Mouse (Mus musculus) lung, embryonic 16.5 days (tissue): ENCODE measurements around the gene Lrrc75a. TPM values are rescaled to one million over a fixed set of nuclear protein-coding genes. Genes with fewer than 3 reads are reported as not detected.
"Not testable (repeated sequence)": the region's sequence is repeated elsewhere in the genome, so short reads cannot be mapped to it uniquely, and the experiment has no call there.

ENCODE experiments used
- ATAC-seq: fragments of 200-750 bp; cut with Nextera tagmentation; 2 replicates; pipeline ENCODE4 v1.8.0; 2017; ENCODE audit warnings: low read depth, mild to moderate bottlenecking, moderate library complexity
- H3K27ac ChIP-seq: fragments of 300-500 bp; sonication (generic); 2 replicates; pipeline ENCODE4 v1.5.1; 2014; ENCODE audit warnings: mild to moderate bottlenecking, control low read depth, low read length
- H3K27me3 ChIP-seq: fragments of 300-500 bp; sonication (generic); 2 replicates; pipeline ENCODE4 v1.6.1; 2014; ENCODE audit warnings: low read depth, low read length, mixed read lengths; ENCODE audit not compliant: control insufficient read depth, insufficient read depth
- H3K36me3 ChIP-seq: fragments of 300-500 bp; sonication (generic); 2 replicates; pipeline ENCODE4 v1.6.1; 2014; ENCODE audit warnings: low read length; ENCODE audit not compliant: control insufficient read depth, insufficient read depth
- H3K4me1 ChIP-seq: fragments of 300-500 bp; sonication (generic); replicated peaks from 2 replicates; pipeline ENCODE4 v1.6.1; 2014; ENCODE audit warnings: low read length, mixed read lengths; ENCODE audit not compliant: control insufficient read depth, insufficient read depth
- H3K4me2 ChIP-seq: fragments of 300-500 bp; sonication (generic); 2 replicates; pipeline ENCODE4 v1.6.1; 2014; ENCODE audit warnings: low read depth, low read length, control low read depth
- H3K4me3 ChIP-seq: fragments of 300-500 bp; sonication (generic); 2 replicates; pipeline ENCODE4 v1.5.1; 2014; ENCODE audit warnings: mild to moderate bottlenecking, low read length, control low read depth
- H3K9ac ChIP-seq: fragments of 300-500 bp; sonication (generic); 2 replicates; pipeline ENCODE4 v1.6.1; 2014; ENCODE audit warnings: low read length, control low read depth
- H3K9me3 ChIP-seq: fragments of 300-500 bp; sonication (generic); 2 replicates; pipeline ENCODE4 v1.6.1; 2016; ENCODE audit warnings: low read length; ENCODE audit not compliant: control insufficient read depth
- WGBS: fragments of 180-500 bp; shearing (Covaris S2); extraction: QIAGEN DNeasy Blood & Tissue Kit; methylation state at CpG from one replicate; pipeline ENCODE4 v1.1.7; 2014; 5-methylcytosine and 5-hydroxymethylcytosine counted together
- polyA plus RNA-seq: library from polyadenylated mRNA; unstranded; fragments of >200 nt; fragmentation: Nextera tagmentation; extraction: Ambion mirVana; gene quantifications from 2 replicates; pipeline ENCODE4 v1.2.1, GENCODE M21; 2015

The Lrrc75a gene
- polyA plus RNA-seq, 1 experiment from 2014 or later, result 11.8 TPM

DNA sequence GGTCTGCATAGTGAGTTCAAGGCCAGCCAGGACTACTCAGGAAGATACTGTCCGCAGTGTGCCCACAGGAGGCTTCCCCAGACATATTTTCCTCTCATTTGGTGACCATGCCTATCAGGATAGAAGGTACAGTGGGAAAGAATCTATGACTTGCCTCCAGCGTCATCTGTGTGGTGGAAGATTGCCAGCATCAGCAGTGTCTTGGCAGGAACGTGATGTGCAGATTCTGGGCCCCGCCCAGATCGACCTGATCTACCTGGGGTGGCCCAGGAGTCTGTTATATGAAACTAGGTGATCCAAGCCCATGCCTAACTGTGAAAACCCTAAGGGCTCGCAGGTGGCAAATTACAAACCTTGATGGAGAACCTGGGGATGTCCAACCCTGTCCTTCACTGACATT is 21.7 kb upstream of the Lrrc75a start:
- H3K36me3 ChIP-seq, result no peaks in the 10 kb centered on the region
- no peaks in the 10 kb centered on the region for H3K9me3 ChIP-seq
- no peak overlapping the region for H3K4me3 ChIP-seq
- no peak overlapping the region for H3K9ac ChIP-seq
- 73% methylated on average over 6 of the region's 6 CpGs for WGBS
- ATAC-seq, result no peak
- H3K27me3 ChIP-seq, result no peaks in the 10 kb centered on the region
- H3K4me2 ChIP-seq, result no peak overlapping the region
- H3K27ac ChIP-seq, result no peak overlapping the region
- H3K4me1 ChIP-seq, result no peaks in the 10 kb centered on the region

GRCm38 (mm10) chr11:62669471-62669870 is 21.1 kb upstream of the Lrrc75a start:
- no peaks in the 10 kb centered on the region for H3K4me1 ChIP-seq
- H3K36me3 ChIP-seq, result no peaks in the 10 kb centered on the region
- 46% methylated on average over 12 of the region's 12 CpGs for WGBS
- H3K4me2 ChIP-seq, result no peak overlapping the region
- H3K4me3 ChIP-seq, result no peak overlapping the region
- no peaks in the 10 kb centered on the region for H3K9me3 ChIP-seq
- ATAC-seq, result no peak
- no peaks in the 10 kb centered on the region for H3K27me3 ChIP-seq
- no peak overlapping the region for H3K27ac ChIP-seq
- no peak overlapping the region for H3K9ac ChIP-seq

DNA sequence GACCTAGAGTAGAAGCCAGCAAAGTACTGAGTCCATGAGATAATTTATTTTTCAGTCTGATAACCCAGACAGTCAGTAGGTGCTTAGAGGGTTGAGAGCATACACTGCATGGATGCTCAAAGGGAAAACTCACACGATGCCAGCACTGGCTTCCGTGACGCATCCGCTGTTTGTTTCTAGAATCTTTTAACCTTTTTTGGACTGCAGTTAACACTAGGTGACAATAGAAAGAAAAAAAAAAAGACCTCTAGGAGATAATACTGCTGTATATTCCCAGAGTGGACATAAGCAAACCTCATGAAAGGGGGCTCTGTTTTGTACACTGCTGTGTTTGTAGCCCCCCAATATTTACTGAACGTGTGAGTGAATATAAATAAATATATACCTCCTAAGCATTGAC is 20.7 kb upstream of the Lrrc75a start:
- Histone ChIP-seq H3K27me3 (no peaks in the 10 kb centered on the region), H3K4me1 (no peaks in the 10 kb centered on the region), H3K9ac (no peak overlapping the region), H3K27ac (no peak overlapping the region), H3K9me3 (no peaks in the 10 kb centered on the region), H3K4me3 (no peak overlapping the region), H3K4me2 (no peak overlapping the region), H3K36me3 (no peaks in the 10 kb centered on the region)
- 84% methylated on average over 5 of the region's 5 CpGs for WGBS
- no peak for ATAC-seq

GRCm38 (mm10) chr11:62664250-62664649 is 15.9 kb upstream of the Lrrc75a start:
- ATAC-seq, result no peak
- no peak overlapping the region for H3K4me3 ChIP-seq
- H3K27me3 ChIP-seq, result no peaks in the 10 kb centered on the region
- H3K4me2 ChIP-seq, result no peak overlapping the region
- no peaks in the 10 kb centered on the region for H3K9me3 ChIP-seq
- 81% methylated on average over 6 of the region's 6 CpGs for WGBS
- no peak overlapping the region for H3K27ac ChIP-seq
- no peak overlapping the region for H3K9ac ChIP-seq
- no peaks in the 10 kb centered on the region for H3K36me3 ChIP-seq
- H3K4me1 ChIP-seq, result no peaks in the 10 kb centered on the region

DNA sequence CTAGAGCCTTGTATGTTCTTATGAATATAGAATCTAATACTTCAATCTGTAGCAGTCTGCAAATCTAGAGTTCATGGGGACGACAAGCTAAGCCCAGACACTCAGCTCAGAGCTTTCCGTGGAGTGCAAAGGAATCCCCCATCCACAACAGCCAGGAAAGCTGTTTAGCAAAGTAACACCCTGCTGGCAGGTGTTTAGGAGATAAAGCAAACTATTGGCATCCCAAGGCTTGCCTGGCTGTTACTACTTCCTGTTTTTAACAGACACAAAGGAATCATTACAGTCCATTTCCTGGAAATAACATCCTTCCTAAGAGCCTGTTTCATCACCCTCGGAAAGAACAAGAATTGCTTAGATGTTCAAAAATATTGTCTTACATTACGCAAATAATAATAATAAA is 12.6 kb upstream of the Lrrc75a start:
- Histone ChIP-seq H3K27me3 (no peaks in the 10 kb centered on the region), H3K9me3 (no peaks in the 10 kb centered on the region), H3K4me1 (no peaks in the 10 kb centered on the region), H3K4me3 (no peak overlapping the region), H3K9ac (no peak overlapping the region), H3K4me2 (no peak overlapping the region), H3K27ac (no peak overlapping the region), H3K36me3 (no peaks in the 10 kb centered on the region)
- ATAC-seq, result no peak
- 49% methylated on average over 4 of the region's 4 CpGs for WGBS

DNA sequence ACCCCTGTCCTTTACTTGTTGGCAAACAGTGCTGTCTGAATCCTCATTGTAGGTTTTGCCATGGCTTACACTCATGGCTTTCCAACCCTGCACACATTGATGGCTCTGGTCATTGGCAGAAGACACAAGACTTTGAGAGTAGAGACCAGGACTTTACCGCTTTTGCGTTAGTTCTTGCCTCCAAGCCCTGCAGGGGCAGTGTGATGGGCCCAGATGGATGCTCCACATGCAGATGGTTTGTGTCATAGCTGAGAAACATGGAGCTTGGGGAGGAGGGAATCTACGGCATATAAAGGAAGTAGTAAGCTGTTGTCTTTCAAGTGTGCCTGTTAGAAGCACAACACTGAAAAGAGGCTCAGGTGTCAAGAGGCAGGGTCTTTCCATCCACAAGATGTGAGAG is 3.8 kb upstream of the Lrrc75a start:
- Histone ChIP-seq H3K27me3 (no peaks in the 10 kb centered on the region), H3K4me2 (no peak overlapping the region), H3K4me1 (peaks cover 5% of the 10 kb centered on the region), H3K27ac (no peak overlapping the region), H3K4me3 (no peak overlapping the region), H3K9ac (no peak overlapping the region), H3K36me3 (no peaks in the 10 kb centered on the region), H3K9me3 (no peaks in the 10 kb centered on the region)
- WGBS, result 84% methylated on average over 3 of the region's 3 CpGs
- ATAC-seq, result no peak

DNA sequence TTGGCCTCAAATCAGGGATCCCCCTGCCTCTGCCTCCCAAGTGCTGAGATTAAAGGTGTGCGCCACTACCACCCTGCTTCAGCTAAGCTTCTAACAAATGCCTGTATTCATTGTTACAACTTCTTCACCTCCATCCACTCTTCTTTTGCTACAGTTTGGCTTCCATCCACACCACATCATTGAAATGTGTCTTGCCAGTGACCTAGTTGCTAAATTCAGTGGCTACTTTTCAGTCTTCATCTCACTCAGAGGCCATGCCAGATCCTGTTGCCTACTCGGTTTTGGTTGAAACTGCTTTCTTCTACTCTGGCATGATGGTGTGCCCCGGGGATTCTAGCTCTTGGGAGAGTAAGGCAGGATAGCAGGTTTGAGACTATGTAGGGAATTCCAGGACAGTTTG is 3.2 kb upstream of the Lrrc75a start:
- ATAC-seq, result no peak
- H3K4me3 ChIP-seq, result no peak overlapping the region
- H3K4me1 ChIP-seq, result peaks cover 10% of the 10 kb centered on the region
- H3K27me3 ChIP-seq, result no peaks in the 10 kb centered on the region
- 84% methylated on average over 3 of the region's 3 CpGs for WGBS
- no peak overlapping the region for H3K27ac ChIP-seq
- H3K9ac ChIP-seq, result no peak overlapping the region
- no peak overlapping the region for H3K4me2 ChIP-seq
- no peaks in the 10 kb centered on the region for H3K36me3 ChIP-seq
- no peaks in the 10 kb centered on the region for H3K9me3 ChIP-seq

DNA sequence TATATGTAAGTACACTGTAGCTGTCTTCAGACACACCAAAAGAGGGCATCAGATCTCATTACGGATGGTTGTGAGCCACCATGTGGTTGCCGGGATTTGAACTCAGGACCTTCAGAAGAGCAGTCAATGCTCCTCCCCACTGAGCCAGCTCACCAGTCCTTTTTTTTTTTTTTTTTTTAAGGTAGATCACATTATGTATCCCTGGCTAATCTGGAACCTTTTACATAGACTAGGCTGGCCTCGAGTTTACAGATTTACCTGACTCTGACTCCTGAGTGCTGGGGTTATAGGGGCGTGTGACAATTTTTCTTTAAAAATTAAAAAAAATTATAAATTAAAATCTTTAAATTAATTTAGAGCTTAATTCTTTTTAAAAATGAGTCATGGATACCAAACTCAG is 1.5 kb upstream of the Lrrc75a start:
- WGBS, result 71% methylated on average over 4 of the region's 4 CpGs
- not testable (repeated sequence) for H3K27ac ChIP-seq, H3K27me3 ChIP-seq, H3K9me3 ChIP-seq, ATAC-seq, H3K36me3 ChIP-seq, H3K4me3 ChIP-seq, H3K9ac ChIP-seq
- peaks cover 27% of the 10 kb centered on the region for H3K4me1 ChIP-seq
- H3K4me2 ChIP-seq, result peak overlapping the region; percentile 80; the same call in 1 of the 2 replicates

- Histone ChIP-seq H3K27ac (peak within 1 kb of the TSS; percentile 85), H3K9me3 (no peaks in the 10 kb centered on the region), H3K36me3 (no peaks in the 10 kb centered on the region), H3K4me3 (peak within 1 kb of the TSS; percentile 70), H3K9ac (peak within 1 kb of the TSS; percentile 72), H3K4me1 (peaks cover 31% of the 10 kb centered on the region), H3K4me2 (peak within 1 kb of the TSS; percentile 80), H3K27me3 (no peaks in the 10 kb centered on the region)
- WGBS, result under 1% methylated on average over 28 of the region's 53 CpGs
- ATAC-seq, result peak; percentile 91
These were observed 468 bp upstream of the Lrrc75a start, which contains the start of gene Mmgt2 for GRCm38 (mm10) chr11:62648591-62649391. Gene Mmgt2 (plus strand): TSS chr11:62648664.
